Mouse (Mus musculus) monocyte, adult 2 months (primary cell): ENCODE measurements around the gene Olfr5.
"Not testable (repeated sequence)": the region's sequence is repeated elsewhere in the genome, so short reads cannot be mapped to it uniquely, and the experiment has no call there.

Experiments used
- DNase-seq, 2 experiments: peaks; one replicate each; pipeline ENCODE4 v3.0.0; 2022; ENCODE audit warnings: low spot score in 2 of 2, low read depth in 1 of 2

The Olfr5 gene

DNA sequence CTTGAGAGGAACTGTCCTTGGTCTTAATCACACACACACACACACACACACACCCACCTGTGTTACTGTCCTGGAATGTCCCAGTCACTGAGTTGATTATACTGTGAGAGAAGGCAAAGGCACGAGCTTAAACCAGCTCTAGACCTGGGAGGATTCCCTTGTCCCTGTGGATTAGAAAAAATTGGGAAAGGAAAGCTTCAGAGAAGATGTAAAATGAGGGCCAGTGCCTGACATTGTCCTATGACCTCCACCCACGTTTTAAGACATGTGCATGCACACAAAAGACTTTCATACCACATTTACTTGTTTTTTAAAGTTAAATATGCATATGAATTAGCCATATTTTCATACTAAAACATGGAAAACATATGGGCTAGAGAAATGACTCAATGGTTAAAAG lies at the start of gene Olfr5:
Olfr5 (minus strand) TSS at position 101 of the 400 bp plus-strand sequence.
- no peak for DNase-seq

DNA sequence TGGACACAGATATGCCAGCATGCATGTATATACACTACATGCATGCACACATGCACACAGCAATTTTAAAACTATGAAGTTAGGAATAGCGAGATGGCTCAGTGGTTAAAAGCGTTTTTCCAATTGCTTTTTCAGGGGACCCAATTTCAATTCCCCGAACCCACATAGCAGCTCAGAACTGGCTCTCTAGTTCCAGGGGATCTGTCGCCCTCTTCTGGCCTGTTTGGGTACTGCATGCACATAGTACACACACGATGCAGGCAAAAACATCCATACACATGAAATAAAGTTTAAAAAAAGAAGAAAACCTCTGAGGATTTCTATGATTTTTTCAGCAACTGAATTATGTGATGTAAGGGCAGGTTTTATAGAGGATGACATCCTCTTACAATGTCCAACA lies 39.4 kb upstream of the Olfr5 start:
- DNase-seq: no peak

DNA sequence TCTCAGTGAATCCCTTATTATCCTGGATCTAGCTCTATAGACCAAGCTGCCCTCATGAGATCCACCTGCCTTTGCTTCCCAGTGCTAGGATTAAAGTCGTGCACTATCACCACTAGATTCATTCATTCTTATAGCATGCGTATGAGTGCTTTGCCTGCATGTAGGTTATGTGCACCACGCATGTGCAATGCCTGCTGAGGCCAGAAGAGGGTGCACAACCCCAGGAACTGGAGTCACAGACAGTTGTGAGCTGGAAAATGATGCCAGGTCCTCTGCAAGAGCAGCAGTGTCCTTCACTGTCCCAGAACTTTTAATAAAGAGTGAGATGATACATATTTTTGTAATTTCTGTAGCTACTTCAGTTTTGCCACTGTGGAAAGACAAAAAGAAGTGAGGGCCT lies 38.3 kb upstream of the Olfr5 start:
- no peak for DNase-seq

DNA sequence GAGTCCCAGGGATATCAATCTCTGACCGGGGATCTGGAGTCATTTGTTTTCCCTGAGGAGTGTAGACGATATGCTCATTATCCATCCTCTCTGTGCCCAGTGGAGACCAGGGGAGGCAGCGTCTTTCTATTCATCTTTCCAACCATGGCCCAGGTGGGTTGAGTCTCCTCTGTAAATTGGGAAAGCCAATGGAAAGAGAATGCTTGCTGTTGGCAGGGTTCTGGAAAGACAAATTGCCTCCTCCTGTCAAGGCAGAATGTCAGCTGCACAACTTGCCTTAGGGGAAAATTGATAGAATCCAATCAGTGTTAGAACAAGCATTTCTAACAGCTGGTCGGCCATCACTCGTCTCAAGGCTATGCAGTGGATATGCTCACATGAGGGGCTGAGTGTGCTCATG lies 36.1 kb upstream of the Olfr5 start, which contains the start of gene Olfr1349:
Olfr1349 (minus strand) TSS at position 101 of the 400 bp plus-strand sequence.
- DNase-seq: no peak

DNA sequence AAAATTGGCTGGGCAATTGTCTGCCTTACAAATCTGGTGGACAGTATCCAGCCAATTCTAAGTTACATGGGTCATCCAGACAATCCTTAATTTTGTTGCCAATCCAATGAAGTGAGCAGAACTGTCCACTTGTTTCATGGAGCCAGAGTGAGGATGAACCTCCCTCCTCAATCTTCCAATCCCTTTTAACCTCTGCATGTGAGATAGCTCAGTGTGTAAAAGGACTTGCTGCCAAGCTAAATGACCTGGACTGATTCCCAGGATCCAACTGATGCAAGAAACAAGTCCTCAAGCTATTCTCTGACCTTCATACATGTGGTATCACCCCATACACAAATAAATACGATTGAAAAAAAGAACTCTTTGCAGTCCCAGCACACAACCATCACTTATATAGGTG lies 34.9 kb upstream of the Olfr5 start:
- no peak for DNase-seq

DNA sequence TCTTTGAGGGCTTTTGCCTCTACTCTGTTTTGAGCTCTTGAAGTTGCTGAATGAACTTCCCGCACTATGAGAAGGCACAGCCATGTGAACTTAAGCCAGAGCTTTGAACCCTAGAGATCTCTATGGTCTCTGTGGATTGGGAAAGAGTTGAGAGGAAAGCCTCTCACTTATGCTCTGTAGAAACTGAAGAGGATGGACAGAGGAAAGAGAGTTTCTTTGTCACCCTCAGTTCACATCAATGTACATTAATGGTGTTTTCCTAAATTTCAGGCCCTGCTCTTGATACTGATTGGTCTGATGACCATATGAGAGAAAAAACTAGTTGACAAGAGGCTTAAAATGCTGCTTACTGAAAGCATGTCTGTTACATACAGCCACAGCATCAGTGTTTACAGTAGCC lies 21.9 kb upstream of the Olfr5 start, which contains the start of gene Olfr1348:
Olfr1348 (minus strand) TSS at position 101 of the 400 bp plus-strand sequence.
- DNase-seq: no peak

DNA sequence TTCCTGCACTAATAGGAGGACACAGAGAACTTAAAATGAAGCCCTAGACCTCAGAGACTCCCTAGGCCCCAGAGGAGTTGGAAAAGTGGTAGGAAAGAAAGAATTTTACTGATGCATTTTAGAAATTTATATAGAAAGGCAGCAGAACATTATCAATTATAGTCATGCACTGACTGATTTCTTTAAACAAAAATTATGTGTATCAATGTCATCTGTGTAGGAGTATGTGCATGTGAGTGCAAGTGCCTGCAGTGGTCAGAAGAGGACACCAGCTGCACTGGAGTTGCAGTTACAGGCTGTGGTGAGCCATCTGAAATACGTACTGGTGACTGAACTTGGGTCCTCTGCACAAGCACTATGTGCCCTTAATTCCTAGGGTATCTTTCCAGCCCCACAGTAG lies 12.9 kb upstream of the Olfr5 start, which contains the start of gene Olfr1347:
Olfr1347 (minus strand) TSS at position 101 of the 400 bp plus-strand sequence.
- no peak for DNase-seq

DNA sequence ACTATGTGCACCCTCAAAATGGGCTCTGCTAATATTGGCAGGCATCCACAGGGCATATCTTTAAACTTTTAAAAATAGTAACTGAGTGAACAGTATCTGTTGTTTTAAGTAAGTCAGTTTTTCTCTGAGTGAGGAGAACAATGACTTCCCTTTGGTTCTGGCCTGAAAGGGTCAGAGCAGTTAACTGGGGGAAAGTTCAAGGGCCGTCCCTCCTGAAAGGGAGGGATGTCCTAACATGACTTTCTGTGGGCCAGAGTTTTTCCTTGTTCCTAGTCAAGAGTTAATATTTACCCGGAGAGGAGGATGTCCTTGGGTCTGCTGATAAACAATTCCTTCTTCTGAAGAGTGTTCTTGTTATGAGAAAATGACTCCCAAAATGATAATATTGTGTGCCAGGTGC lies 9.1 kb downstream of the Olfr5 start:
- not testable (repeated sequence) for DNase-seq

DNA sequence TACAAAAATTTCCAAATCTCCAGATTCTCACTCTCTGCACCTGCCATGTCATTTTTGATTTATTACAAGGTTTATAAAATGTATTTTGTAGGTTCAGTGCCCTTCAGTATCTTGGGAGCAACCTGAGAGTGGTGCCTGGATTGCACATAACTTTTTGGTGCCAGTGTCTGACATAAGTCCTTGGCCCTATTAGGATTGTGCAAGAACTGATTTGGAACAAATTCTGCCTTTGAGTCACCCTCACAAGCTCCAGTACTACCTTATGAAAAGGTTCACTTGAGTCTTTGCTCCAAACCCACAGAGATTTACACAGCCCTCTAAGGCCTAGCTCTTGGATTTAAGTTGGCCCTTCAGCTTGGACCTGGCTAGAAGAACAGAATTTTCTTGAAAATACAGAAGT lies 19.8 kb downstream of the Olfr5 start, which contains the start of gene Olfr1346:
Olfr1346 (plus strand) TSS at position 151 of the 400 bp plus-strand sequence.
- DNase-seq: no peak

DNA sequence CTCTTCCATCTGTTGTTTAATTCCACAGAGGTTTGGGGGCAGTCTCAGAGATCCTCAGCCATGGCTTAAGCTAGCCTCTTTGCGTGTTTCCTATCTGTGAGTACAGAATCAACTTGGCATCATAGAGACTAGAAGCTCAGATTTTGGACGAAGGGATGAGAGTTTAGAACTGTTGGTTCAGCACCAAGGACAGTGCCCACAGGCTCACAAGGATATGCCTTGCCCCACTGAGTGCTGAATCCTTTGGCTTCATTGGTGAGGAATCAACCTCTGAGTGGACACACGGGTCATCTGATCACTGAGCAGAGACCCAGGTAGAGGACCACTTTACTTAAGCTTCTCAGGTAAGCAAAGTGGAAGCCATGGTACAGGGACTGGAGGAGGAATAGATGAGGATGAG lies 30.3 kb downstream of the Olfr5 start:
- no peak for DNase-seq

DNA sequence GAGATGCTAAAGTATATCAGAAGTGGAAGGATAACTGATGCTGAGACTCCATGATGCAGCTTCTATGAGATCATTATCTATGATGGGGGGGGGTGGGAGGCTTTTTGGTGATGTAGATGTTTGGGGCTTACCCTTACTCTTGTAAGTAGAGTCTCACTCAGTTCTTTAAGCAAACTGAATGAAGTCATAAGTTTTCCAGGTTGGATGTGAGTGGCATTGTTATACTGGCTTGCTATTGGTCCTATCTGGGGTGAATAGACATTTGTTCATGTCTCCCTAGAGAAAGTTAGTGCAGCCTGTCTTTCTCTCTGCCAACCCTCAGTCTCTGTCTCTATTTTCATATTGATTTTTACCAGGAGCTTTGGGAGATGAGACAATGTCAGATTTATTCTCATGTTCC lies 30.9 kb downstream of the Olfr5 start, which contains the start of gene Olfr1336:
Olfr1336 (plus strand) TSS at position 301 of the 400 bp plus-strand sequence.
- DNase-seq: no peak

DNA sequence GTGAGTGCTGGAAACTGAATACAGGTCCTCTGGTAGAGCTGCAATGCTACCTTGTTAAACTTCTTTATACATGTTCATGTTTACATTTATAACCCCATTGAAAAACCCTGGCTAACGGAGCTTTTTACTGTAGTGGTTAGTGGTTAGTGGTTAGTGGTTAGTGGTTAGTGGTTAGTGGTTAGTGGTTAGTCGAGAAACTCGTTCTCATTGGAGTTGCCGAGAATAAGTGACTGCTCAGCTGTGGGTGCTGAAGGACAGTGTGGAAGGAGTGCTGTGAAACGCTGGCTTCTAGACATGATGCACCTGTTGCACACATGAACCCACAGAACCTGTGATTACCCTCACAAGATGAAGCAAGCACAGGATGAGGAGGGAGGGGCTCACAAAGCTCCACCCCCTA lies 39.0 kb downstream of the Olfr5 start:
- no peak for DNase-seq

DNA sequence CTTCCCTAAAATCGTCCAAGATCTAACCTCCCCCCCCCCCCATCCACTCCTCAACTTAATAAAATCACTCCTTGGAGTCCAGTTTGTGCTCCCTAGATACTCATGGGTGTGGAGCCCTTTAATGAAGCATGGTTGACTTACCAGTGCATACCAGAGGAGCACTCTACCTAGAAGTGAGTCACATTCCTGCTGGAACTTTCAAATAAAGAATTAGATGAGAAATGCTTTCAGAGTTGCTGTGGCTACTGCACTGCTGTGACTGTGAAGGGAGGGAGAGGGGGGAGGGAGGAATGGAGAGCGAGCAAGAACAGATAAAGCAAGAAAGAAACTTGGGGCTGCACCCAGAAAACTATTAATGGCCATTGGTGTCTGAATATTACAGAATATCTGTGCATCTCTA lies 45.6 kb downstream of the Olfr5 start:
- no peak for DNase-seq

DNA sequence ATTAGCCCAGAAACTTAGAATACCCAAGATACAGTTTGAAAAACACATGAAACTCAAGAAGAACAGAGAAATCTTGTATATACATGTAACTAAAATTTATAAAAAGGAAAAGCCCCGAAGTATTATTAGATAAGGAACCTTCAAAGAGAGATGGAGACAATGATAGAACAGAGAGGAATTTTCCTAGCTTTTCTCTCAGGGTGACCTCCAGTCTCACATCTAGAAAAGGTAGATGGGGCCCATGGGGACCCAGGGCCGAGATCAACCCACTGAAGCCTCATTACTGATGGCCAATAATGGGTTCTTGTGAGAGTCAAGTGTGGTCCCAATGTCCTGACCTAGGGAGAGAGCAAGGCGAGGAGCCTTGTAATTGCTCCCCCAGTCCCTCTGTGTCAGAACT lies 48.4 kb downstream of the Olfr5 start, which contains the start of gene Olfr1344:
Olfr1344 (plus strand) TSS at position 301 of the 400 bp plus-strand sequence.
- no peak for DNase-seq

DNA sequence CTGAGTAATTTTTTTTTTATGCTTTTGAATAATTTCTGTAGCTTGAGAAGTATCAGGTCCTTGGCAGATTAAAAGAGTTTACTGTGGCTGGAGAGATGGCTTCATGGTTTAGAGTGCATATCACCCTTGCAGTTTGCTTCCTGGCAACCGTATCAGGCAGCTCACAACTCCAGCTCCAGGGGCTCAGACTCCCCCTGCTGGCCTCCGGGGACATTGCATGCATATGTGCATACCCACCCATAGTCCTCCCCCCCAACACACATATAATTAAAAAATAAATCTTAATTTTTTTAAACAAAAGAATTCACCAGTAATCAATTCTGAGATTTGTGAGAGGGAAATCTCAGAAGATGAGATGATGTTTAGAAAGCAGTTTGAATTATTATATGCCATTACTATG lies 56.4 kb downstream of the Olfr5 start:
- DNase-seq: no peak

DNA sequence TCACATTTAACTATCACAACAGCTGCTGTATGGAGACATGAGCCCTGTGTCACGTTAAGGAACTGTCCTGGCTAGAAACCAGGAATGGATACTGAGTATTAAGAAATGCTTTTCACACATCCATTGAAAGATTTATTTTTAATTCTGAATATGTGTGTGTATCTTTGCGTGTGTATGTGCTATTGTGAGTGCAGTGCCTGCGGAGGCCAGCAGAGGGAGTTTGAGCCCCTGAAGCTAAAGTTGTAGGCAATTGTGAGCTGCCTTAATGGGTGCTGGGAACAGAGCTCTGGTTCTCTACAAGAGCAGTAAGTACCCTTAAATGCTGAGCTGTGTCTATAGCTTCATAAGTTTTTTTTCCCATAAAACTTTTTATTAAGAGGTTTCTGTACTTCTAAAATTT lies 57.4 kb downstream of the Olfr5 start:
- no peak for DNase-seq
